Mouse (Mus musculus) embryonic stem cell, embryonic (primary cell): ENCODE measurements at regions not wholly inside any gene's neighbourhood (a gene's known extent, or its start where the extent isn't known, plus 50 kb on each side); places are given as distances from the start of the nearest gene placed in this dataset.

Source experiments
- CTCF ChIA-PET, 4 experiments: fragments of 300-600 bp in 2 of 4; fragments of 350-600 bp in 2 of 4; sonication (Branson Sonifier 250); formaldehyde crosslinking; loops; one replicate each; lab custom pipeline; 2022; ENCODE audit warnings: inconsistent platforms in 2 of 4; lab: Charles Lee
- POLR2A ChIA-PET, 4 experiments: fragments of 300-600 bp in 2 of 4; fragments of 350-600 bp in 2 of 4; sonication (Branson Sonifier 250); formaldehyde crosslinking; loops; one replicate each; lab custom pipeline; 2022; ENCODE audit warnings: antibody characterized with exemption in 4 of 4, inconsistent platforms in 1 of 4; lab: Charles Lee

DNA sequence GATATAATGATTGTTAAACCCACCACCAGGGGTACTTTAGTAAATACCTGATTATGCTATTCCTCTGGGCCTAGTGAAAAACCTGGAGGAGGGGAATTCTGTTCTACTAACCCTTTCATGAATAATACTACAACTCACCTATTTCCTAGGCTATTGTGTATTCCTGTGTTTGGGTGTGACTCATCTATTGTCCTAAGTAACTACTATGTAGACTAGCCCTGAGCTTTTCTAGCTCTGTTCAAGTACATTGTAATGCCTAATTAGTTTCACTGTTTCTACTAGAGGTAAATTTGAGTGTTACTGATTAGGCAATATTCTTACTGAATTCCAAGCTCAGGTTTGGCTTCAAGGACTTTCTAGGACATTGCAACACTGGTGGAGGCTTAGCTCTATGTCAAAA, 1032.0 kb upstream of the Ppp6c start:
- POLR2A ChIA-PET: no interaction called here
- CTCF ChIA-PET: no interaction called here

- ChIA-PET CTCF (no interaction called here), POLR2A (no interaction called here)
Observed at GRCm38 (mm10) chr2:40249639-40250332, 1023.5 kb upstream of the Ppp6c start.

DNA sequence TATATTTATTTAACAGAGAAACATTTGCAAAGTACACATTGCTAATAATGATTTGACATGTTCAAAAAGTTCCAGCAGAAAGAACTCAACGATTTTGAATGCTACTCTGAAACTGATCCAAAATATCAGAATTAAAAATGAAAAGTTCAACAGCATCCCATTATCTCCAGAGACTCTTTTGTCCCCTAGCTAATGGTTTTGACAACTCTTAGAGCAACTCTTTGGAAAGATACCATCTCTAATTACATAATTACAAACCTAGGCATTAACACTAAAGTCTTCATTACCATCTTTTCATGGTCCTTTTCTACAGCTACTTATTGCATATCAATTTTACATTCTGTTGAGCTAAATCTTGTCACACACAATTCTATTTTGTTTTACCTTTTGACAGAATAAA, 997.5 kb upstream of the Ppp6c start:
- ChIA-PET CTCF (no interaction called here), POLR2A (interaction anchor here in 1 of 4 experiments (0.6 kb wide), 1 partner anchor 97 kb away, joined by 3 read pairs; no protein-coding TSS in a partner anchor)

DNA sequence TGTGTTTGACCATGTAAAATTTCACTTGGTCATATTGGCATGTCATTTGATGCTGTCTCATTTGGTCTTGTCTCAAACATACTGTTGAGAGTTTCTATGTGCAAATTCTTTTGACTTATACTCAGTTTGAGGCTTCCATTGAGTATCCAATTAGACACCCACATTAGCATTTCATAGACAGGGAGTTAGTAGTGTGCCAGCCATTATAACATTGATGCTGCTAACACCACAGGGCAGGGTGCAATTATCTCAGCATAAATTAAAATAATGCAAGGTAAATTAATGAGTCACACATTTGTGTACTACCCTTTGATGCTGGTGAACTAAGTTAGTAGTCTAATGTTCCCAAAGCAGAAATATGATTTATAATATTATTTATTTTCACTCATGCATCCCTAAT, 997.0 kb upstream of the Ppp6c start:
- CTCF ChIA-PET: no interaction called here
- POLR2A ChIA-PET: no interaction called here
